Mouse (Mus musculus) cerebellum, postnatal 10 days (tissue): ENCODE data around the gene Mrpl4.
"Not testable (repeated sequence)": the region's sequence is repeated elsewhere in the genome, so short reads cannot be mapped to it uniquely, and the experiment has no call there.

Experiments
- DNase-seq, 2 experiments: peaks; one replicate each; pipeline ENCODE4 v3.0.0; 2021; ENCODE audit warnings: mixed read lengths in 2 of 2

Gene Mrpl4

DNA sequence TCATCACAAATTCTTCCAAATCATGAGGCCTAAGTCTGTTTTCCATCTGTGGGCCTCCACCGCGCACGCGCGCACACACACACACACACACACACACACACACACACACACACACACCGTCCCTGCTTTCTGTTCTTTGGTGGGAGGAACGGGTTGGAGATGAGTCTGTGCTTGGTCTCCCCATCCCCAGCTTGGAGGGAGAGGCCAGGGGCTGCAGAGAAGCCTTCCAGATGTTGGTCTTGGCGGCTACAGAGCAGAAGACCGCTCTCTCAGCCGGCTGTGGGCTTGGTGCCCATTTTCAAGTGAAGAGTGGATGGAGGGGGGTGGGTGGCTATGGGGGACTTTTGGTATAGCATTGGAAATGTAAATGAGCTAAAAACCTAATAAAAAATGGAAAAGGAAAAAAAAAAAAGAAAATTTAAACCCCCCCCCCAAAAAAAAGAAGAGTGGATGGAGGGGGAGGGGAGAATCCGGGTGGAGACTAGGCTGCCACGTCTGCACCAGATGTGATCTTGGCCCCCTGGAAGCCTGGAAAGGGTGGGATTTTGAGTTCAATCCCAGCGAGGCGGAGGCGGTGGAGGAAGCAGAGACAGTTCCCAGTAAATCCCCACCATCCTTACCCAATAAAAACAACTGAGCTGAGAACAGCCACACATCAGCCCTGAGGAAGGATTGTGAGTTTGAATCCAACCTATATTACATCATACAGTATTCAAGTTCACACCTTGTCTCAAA is 15.4 kb upstream of the Mrpl4 start:
- no peak for DNase-seq

DNA sequence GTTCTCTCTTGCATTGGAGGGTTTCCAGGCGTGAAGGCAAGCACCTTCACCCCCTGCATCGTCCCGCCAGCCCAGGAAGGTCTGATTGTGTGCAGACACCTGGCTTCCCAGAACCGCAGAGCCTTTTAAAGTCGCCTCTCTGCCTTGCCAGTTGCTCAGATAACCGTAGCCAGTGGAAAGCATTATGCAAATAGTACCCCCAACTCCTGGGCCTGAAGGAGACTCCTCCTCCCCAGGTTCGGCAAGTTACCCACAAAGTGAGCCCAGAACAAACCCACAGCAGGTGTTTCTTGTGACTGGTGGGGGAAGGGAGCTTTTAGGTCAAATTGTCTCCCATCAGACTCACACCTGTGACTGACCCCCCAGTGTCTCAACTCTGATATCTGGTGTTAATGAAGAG is 14.6 kb upstream of the Mrpl4 start:
- no peak for DNase-seq

DNA sequence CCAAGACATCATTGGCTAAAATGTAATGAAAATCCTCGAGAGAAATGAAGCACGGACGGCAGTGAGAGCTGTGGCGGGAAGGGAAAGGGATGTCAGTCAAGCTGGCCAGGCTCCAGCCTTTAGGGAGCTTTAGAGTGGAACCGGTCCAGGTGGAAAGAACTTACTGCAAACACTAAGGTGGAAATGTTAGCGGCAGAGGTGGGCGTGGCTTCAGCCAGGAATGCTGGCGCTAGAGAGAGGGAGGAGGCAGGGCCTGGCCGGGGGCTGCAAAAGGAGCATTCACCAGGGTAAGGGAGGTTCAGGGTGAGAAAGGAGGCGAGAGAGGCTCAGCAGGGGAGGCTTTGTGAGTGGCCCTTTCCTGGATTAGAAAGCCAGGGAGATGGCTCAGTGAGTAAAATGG is 11.7 kb upstream of the Mrpl4 start:
- DNase-seq: peak; percentile 43 to 47

DNA sequence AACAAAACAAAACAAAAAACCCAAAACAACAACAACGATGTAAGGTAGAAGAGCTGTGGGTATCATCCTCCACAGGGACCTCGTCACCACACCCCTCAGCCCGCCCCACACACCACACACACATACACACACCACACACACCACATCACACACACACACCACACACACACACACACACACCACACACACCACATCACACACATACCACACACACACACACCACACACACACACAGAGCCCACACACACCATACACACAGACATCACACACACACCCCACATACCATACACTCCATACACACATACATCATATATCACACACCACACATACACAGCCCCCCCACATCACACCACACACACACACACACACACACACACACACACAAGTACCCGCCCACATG is 11.0 kb upstream of the Mrpl4 start:
- DNase-seq: no peak

DNA sequence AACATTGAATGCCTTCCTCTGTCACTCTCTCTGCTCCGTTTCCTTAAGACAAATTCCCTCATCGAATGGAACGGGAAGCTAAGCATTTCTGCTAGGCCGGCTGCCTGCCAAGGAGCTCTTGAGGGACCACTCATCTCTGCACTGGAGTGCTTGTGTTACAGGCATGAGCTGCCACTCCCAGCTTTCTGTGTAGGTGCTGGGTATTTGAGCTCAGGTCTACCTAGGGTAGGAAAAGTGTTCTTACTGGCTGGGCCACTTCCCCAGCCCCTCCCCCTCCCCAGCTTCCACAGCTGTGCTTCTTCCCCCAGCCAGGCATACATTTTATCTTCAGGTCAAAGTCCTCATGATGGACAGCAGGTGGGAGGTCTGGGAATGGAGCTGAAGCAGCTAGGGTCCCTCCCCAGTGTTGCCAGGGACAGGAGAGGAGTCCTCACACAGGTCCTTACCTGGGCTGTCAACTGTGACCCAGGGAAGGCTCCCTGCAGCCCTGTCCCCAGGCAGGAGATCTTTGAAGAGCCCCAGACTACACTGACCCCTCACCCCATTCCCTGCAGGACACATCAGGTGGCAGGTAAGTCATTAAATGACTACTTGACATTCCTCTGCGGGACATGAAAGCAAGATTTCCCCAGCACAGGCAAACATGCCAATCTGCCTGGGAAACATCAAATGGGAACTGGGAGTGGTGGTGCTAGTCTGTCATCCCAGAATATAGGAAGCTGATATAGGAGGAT is 9.2 kb upstream of the Mrpl4 start:
- DNase-seq: no peak

DNA sequence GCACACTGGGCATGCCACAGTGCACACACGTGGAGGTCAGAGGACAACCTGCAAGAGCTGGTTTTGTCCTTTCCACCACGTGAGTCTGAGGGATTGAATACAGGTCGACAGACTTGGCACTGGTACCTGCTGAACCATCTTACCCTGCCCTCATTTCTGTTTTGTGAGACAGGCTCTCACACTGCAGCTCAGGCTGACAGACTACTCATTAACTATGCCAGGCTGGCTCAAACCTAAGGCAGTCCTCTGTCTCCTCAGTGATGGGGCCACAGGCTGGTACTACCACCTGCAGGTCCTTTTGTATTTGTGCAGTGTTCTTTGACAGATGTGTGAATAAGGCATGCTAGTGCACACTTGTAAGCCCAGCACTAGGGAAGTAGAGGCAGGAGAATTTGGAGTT is 7.5 kb upstream of the Mrpl4 start:
- no peak for DNase-seq

DNA sequence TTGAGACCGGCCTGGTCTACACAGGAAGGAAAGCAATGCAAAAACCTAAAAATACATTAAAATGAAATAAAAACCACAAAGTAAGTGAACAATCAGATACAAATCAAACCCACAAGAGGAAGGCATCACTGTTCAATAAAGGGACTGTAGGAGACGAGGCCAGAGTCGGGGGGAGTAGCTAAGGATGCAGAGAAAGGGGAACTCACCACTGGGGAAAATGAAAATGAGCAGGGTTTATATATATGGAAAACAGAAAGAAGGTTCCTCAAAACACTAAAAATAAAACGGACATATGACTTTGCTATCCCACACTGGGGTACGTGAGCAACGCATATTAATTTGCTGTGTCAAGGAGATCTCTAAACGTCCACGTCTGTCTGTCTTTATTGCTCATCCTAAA is 5.5 kb upstream of the Mrpl4 start:
- no peak for DNase-seq

DNA sequence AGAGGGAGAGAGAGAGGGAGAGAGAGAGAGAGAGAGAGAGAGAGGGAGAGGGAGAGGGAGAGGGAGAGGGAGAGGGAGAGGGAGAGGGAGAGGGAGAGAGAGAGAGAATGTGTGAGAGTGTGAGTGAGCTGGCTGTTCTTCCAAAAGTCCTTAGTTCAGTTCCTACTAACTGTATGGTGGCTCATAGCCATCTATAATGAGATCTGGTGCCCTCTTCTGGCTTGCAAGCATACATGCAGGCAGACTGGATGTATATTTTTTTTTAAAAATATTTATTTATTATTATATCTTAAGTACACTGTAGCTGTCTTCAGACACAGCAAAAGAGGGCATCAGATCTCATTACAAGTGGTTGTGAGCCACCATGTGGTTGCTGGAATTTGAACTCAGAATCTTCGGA is 4.2 kb upstream of the Mrpl4 start:
- peak in 1 of 2 experiments; percentile 38 for DNase-seq

DNA sequence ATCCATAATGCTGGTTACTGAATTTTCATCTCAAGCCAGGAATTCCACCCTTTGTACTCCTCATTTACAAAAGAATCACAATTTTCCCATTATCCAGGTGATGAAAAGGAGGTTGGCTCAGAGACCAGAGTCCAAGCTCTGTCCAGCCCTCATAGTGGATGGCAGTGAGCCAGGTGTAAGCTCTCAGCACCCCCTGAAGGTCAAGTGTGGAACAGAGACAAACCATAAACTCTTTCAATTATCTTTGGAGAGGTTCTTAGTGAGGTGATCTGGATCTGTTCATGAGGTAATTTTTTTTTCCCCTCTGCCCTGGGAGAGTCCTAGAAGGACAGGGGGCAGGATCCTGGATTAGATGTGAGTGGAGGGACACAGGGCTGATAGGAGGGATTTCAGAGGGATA is 1.7 kb upstream of the Mrpl4 start:
- peak; percentile 39 to 50 for DNase-seq

DNA sequence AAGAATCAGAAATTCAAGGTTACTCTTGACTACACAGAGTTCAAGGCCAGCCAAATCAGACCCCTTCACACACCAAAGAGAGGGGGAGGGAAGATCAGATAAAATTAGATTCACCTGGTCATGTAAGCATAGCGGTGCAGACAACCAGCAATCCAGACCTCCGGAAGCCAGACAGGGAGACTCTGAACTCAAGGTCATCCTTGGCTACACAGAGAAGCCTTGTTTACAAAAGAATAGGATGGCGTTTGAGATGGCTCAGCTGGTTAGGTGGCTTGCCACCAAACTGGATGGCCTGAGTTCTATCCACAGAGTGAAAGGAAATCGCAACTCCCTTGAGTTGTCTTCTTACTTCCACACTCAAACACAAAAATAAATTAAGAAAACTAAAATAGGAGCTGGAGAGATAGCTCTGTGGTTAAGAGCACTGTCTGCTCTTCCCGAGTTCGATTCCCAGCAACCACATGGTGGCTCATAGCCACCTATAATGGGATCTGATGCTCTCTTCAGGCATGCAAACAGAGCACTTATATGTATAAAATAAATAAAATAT is 812 bp upstream of the Mrpl4 start:
- DNase-seq: no peak

DNA sequence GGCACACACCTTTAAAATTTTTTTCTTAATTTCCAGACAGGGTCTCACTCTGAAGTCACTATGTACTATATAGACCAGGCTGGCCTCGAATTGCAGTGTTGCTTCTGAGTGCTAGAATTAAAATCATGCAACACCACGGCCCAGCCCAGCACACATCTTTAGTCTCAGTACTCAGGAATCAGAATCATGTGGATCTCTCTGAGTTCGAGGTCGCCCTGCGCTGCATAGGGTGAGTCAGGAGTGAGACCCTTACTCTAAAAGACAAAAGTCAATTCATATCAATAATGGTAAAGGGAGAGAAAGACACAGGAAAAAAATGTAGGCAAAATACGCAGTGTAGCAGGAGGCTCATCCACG is 290 bp upstream of the Mrpl4 start:
- no peak for DNase-seq

DNA sequence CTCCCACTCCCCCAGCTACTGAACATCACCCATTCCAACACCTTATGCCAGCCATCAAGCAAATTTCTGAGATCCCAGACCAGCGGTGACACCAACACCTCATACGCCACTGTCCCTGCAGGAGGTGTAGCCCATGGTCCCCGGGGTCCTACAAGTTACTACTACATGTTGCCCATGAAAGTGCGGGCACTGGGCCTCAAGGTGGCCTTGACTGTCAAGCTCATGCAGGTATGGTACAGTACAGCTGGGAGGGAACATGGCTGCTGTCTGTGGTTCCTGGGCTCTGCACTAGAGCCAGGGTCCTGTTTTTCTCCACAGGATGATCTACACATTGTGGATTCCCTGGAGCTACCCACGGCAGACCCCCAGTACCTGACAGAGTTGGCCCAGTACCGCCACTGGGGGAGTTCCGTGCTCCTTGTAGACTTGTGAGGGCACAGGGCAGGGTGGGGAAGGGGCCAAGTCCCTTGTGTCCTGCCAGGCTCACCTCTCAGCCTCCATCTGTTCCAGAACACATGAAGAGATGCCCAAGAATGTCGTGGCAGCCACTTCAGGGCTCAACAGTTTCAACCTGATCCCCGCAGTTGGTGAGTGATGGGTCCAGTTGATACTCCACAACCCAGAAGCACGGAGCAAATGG is 4.9 kb downstream of the Mrpl4 start:
- no peak for DNase-seq

DNA sequence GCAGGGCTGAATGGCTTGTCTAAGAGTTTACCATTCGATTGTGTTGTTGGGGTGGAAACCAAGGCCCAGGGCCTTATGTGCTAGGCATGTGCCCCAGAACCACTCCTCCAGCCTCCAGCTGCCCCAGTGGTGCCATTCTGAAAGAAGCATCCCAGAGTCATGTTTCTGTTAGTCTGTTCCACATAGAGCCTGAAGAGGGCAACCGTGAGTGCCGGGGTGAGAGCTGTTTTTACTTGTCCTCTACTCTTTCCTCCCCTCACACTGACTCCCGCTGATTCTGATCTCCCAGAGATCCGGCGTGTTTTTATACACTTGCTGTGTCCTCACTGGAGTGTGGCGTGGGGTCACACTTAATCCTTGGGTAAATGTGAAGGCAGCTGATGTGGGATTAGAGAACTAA is 5.5 kb downstream of the Mrpl4 start:
- no peak for DNase-seq

DNA sequence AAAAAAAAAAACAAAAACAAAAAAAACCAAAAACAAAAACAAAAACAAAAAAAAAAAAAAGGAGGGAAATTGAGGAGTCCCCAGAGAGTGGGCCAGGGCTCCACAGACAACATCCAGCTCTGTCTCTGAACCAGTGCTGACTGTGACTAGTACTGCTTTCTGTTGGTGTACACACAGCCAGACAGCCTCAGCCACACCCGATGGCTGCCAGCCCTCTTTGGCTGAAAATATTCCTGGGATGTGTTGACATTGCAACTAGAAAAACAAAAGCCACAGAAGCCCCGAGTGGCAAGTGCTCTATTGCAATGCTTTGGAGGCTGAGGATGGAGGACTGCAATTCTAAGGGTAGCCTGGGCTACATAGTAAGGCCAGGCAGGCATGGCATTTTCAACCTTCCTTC is 7.8 kb downstream of the Mrpl4 start:
- no peak for DNase-seq

DNA sequence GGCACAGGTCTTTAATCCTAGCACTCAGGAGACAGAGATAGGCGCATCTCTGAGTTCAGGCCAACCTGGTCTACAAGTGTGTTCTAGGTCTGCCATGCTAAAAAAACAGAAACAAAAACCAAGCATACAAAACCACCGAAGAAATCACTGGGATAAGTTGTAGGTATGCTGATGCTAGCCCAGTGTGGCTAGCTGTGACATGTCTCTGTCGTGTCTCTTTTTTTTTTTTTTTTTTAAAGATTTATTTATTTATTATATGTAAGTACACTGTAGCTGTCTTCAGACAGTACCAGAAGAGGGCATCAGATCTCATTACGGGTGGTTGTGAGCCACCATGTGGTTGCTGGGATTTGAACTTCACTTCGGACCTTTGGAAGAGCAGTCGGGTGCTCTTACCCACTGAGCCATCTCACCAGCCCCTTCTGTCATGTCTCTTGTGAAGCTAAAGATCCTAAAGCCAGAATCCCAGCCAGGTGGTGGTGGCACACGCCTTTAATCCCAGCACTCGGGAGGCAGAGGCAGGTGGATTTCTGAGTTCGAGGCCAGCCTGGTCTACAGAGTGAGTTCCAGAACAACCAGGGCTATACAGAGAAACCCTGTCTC is 8.5 kb downstream of the Mrpl4 start:
- DNase-seq: not testable (repeated sequence)

DNA sequence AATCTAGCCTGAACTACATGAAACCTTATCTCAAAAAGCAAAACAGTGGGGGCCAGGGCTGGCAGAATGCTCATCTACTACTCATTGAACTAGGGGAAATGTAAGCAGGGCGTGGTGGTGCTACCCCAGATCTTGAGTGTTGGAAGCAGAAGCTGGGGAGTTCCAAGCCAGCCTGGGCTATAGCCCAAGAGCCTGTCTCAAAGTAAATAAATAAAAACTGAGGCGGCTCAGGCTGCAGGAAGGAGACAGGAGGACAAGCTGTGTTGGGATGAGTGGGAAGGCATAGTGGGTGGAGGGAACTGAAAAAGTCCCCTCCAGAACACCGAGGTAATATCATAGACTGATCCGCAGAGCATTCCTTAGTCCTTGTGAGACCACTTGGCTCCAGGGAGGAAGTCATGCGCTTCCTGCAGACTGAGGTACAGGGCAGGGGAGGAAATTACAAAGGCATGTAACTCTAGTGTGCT is 9.3 kb downstream of the Mrpl4 start:
- no peak for DNase-seq

DNA sequence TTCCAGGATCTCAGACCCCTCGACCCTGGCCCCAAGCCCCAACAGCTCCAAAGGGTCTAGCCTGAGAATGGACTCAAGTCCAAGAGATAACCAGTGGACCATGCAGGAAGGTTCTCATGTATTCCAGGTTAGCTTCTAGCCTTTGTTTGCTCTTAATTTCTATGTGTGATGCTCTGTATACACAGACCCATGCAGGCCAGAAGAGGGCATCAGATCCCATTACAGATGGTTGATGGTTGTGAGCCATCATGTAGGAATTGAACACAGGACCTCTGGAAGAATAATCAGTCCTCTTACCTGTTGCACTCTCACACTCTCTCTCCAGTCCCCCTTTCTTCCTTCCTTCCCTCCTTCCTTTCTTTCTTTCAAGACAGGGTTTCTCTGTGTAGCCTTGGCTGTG is 9.8 kb downstream of the Mrpl4 start:
- DNase-seq: no peak

DNA sequence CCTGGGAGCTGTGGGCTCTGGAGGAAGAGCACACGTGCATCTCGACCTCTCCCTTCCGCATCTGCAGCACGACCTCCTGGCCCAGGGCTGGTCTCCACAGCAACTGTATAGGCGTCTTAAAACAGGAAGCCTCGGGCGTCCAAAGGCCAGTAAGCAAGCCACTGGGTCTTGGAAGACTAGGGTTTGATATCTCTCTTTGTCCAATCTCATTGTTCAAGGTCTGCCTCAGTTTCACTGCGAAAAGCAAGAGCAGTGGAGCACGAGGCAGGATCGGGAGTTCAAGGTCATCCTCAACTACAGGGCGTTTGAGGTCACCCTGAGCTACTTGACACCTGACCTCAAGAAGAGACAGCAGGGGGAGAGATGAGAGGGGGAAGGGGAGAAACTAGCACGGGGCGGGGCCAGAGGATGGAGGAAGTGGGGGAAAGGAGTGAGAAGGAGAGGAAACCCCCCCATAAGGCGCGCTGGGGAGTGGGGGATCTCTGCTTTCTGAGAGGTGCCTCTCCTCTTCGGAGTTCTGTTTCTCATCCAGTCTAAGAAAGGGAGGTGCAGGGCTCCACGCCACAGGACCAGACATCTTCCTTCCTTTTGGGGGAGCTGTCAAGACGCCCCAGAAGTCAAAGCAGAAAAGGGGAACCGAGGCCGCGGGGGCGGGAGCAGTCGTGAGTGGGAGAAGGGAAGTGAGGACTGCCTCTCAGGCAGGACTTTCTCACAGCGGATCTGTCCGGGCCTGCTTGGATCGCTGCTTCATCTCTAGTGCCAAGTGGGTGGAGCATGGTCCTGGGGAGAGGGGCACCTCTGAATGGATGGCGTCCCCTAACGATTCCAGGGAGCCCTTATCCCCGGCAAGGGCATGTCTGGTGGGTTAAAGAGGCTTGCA is 12.4 kb downstream of the Mrpl4 start:
- DNase-seq: peak in 1 of 2 experiments; percentile 53

DNA sequence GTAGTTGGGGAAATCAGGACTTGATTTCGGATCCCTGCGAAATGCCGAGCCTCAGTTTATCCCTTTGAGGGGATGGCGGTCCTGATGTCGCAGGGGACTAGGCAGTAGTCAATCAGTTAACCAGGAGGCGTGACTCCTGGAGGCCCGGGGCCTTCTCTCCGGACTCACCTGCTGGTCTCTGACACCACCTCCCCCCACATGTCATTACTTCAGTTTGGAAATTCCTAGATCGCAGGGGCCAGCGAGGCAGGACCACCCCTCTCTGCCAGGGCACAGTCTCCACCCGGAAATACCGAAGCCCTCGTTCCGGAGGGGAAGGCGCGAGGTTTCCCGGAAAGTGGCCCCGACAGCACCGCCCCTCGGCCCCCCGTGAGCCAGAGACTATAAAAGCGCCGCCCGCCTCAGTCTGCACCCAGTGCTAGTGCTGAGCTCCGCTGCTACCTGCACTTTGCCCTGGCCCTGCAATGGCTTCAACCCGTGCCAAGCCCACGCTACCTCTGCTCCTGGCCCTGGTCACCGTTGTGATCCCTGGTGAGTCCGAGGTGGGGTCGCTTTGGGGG is 13.1 kb downstream of the Mrpl4 start, which contains the start of gene Icam1:
Gene Icam1 (plus strand): TSS at position 415 of the 560 bp plus-strand sequence.
- peak; percentile 34 to 35 for DNase-seq

DNA sequence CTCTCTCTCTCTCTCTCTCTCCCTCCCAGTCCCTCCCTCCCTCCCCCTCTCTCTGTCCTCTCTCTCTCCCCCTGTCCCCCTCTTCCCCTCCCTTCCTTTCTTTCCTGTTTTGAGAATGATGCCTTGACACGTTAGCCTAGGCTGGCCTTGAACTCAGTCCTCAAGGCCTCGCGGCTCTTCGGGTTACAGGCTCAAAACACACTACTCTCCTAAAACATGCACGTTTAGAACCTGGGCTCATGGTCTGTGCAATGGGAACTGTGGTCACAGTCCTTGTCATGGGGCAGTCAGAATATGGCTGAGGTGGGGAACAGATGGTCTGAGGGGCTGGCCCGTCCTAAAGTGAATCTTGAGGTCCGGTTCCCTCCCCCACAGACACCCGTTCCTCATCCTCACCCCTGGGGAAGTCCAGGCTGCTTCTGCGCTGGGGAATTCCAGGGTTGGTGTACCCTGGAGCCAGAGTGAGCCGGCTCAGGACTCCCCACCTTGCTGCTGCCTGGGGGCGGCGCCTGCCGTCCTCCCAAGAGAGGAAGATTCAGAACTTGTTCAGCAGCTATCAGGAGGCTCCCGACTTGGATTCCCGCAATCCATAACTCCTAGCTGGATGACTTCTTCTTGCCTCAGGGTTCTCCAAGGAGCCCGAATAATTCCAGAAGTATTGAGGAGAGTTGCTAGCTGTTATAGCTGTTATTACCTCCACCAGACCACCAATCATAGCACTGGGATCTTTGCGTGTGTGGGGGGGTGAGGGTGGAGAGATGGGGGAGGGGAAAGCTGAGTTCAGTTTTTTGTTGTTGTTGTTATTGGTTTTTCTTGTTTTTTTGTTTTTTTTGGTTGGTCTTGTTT is 14.0 kb downstream of the Mrpl4 start:
- no peak for DNase-seq

DNA sequence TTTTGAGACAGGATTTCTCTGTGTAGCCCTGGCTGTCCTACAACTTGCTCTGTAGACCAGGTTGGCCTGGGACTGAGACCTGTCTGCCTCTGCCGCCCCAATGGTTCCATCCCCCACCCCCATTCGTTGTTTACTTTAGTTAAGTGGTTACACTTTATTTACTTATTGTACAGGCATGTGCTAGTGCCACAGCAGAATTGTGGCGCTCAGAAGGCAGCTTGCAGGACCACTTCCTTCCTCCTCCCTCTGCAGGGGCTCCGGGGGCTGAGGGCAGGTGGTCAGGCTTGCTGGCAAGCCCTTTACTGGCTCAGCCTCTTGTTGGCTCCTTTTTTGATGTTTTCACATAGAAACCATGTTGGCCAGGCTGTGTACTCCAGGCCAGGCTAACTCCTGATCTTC is 14.6 kb downstream of the Mrpl4 start:
- peak in 1 of 2 experiments; percentile 34 for DNase-seq
